Mouse (Mus musculus) hindbrain, embryonic 14.5 days (tissue): ENCODE measurements around the gene Cerkl. TPM values are rescaled to one million over a fixed set of nuclear protein-coding genes. Genes with fewer than 3 reads are reported as not detected.
A peak's percentile ranks its signal among the peaks of the same experiment; 100 is the strongest.

Experiments
- ATAC-seq: fragments of 200-750 bp; cut with Nextera tagmentation; 2 replicates; pipeline ENCODE4 v1.8.0; 2017; ENCODE audit warnings: moderate number of reproducible peaks, mild to moderate bottlenecking, moderate TSS enrichment, moderate library complexity; ENCODE audit not compliant: low FRiP score
- DNase-seq: peaks from one replicate; pipeline ENCODE4 v3.0.0-alpha.2; 2015; ENCODE audit warnings: low spot score
- H3K27ac ChIP-seq: fragments of 300-500 bp; sonication (generic); 2 replicates; pipeline ENCODE4 v1.5.1; 2014; ENCODE audit warnings: mild to moderate bottlenecking, moderate library complexity
- H3K27me3 ChIP-seq: fragments of 300-500 bp; sonication (generic); 2 replicates; pipeline ENCODE4 v1.6.1; 2014; ENCODE audit warnings: mild to moderate bottlenecking, low read length, mixed read lengths; ENCODE audit not compliant: control insufficient read depth, insufficient read depth
- H3K36me3 ChIP-seq: fragments of 300-500 bp; sonication (generic); replicated peaks from 2 replicates; pipeline ENCODE4 v1.6.1; 2014; ENCODE audit not compliant: control insufficient read depth, insufficient read depth
- H3K4me1 ChIP-seq: fragments of 300-500 bp; sonication (generic); replicated peaks from 2 replicates; pipeline ENCODE4 v1.6.1; 2014; ENCODE audit warnings: antibody characterized with exemption, low read length, mixed read lengths; ENCODE audit not compliant: control insufficient read depth, insufficient read depth
- H3K4me2 ChIP-seq: fragments of 300-500 bp; sonication (generic); replicated peaks from 2 replicates; pipeline ENCODE4 v1.6.1; 2014; ENCODE audit warnings: mild to moderate bottlenecking, moderate library complexity
- H3K4me3 ChIP-seq: fragments of 300-500 bp; sonication (generic); replicated peaks from 2 replicates; pipeline ENCODE4 v1.5.1; 2014; ENCODE audit warnings: mild to moderate bottlenecking, low read length
- H3K9ac ChIP-seq: fragments of 300-500 bp; sonication (generic); 2 replicates; pipeline ENCODE4 v1.6.1; 2014
- H3K9me3 ChIP-seq: fragments of 300-500 bp; sonication (generic); 2 replicates; pipeline ENCODE4 v1.6.1; 2016; ENCODE audit warnings: low read length; ENCODE audit not compliant: control insufficient read depth
- WGBS: fragments of 180-500 bp; shearing (Covaris S2); extraction: QIAGEN DNeasy Blood & Tissue Kit; methylation state at CpG from one replicate; pipeline ENCODE4 v1.1.7; 2014; 5-methylcytosine and 5-hydroxymethylcytosine counted together
- polyA plus RNA-seq: library from polyadenylated mRNA; unstranded; fragments of >200 nt; fragmentation: Nextera tagmentation; extraction: Ambion mirVana; gene quantifications from 2 replicates; pipeline ENCODE4 v1.2.1, GENCODE M21; 2014

Gene Cerkl
- polyA plus RNA-seq, 1 experiment from 2014 or later: 1.2 TPM

DNA sequence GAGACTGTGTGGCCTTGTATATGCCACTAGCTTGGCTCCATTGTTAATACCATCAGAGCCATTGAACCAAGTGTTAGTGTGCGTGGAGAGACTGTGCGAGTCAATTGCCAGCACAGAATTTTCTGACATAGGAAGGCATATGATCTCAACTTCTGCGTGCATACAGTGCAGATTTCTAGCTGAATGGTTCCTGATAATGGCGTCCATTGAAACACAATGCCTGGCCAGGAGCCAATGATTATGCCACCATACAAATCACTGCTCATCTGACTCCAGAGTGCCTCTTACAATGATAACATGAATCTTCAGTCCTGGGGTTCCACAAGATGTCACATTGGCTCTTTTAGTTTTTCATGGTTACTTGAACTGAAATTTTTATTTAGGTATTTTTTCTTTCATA, 7.2 kb downstream of the Cerkl start:
- ATAC-seq (no peak), DNase-seq (peak; percentile 60)
- H3K4me1 ChIP-seq: 0 out of 2 replicates have a peak, but pooled peaks cover 6% of the 10 kb centered on the region
- 0 out of 2 replicates have a peak, but pooled peaks cover 5% of the 10 kb centered on the region for H3K27me3 ChIP-seq
- peak overlapping the region; percentile 16; the same call in 1 of the 2 replicates for H3K27ac ChIP-seq
- H3K4me2 ChIP-seq: no peak overlapping the region
- H3K36me3 ChIP-seq: no peaks in the 10 kb centered on the region
- no peaks in the 10 kb centered on the region for H3K9me3 ChIP-seq
- H3K9ac ChIP-seq: no peak overlapping the region
- 50% methylated on average over 4 of the region's 4 CpGs for WGBS
- no peak overlapping the region for H3K4me3 ChIP-seq

DNA sequence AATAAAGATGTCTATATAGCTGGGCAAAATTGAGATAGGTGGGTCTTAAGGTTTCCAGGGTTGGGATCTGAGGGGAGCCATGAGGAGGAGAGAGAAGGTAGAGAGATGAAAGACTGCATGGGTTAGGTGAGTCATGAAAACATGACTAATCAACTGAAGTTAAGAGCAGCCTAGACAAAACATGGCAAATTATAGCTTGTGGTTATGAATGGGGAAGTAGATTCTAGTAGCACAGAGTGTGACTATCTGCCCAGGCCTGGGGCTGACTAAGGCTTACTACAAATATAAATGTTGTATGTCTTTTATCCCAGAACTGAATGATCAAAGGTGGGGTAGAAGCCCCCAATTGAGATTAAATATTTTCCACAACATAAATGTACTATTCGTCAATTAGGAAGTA, 9.4 kb downstream of the Cerkl start:
- ATAC-seq (no peak), DNase-seq (no peak)
- H3K36me3 ChIP-seq: no peaks in the 10 kb centered on the region
- H3K9ac ChIP-seq: no peak overlapping the region
- H3K27me3 ChIP-seq: no peaks in the 10 kb centered on the region
- H3K9me3 ChIP-seq: no peaks in the 10 kb centered on the region
- no peak overlapping the region for H3K27ac ChIP-seq
- WGBS: 74% methylated on average over 1 of the region's 1 CpGs
- H3K4me3 ChIP-seq: no peak overlapping the region
- H3K4me1 ChIP-seq: 0 out of 2 replicates have a peak, but pooled peaks cover 6% of the 10 kb centered on the region
- H3K4me2 ChIP-seq: no peak overlapping the region

- Histone ChIP-seq H3K9ac (no peak overlapping the region), H3K27me3 (no peaks in the 10 kb centered on the region), H3K4me3 (no peak overlapping the region), H3K36me3 (no peaks in the 10 kb centered on the region), H3K4me1 (no peaks in the 10 kb centered on the region), H3K9me3 (no peaks in the 10 kb centered on the region), H3K4me2 (no peak overlapping the region), H3K27ac (no peak overlapping the region)
- WGBS: 88% methylated on average over 3 of the region's 3 CpGs
- DNase-seq (no peak), ATAC-seq (no peak)
These were observed 12.5 kb downstream of the Cerkl start for GRCm38 (mm10) chr2:79443861-79444620.

DNA sequence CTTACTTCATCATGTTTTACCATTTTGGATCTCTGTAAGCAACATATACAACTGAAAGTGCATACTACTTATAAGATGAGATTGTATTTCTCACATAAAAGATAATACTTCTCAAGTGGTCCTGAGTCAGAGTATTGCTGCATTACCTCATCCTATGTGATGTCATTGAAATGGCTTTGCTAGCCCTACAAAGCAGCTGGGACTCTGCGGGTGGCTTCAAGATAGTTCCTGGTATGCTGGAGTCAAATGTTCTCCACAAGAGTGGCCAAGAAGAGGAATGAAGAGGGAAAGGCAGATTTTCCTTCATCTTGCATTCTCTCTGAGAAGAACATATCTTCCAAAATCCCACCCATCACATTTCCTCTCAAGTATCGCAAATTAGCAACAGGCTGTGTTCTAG, 13.2 kb downstream of the Cerkl start:
- ATAC-seq (no peak), DNase-seq (no peak)
- Histone ChIP-seq H3K27me3 (no peaks in the 10 kb centered on the region), H3K9me3 (no peaks in the 10 kb centered on the region), H3K4me2 (no peak overlapping the region), H3K9ac (no peak overlapping the region), H3K36me3 (no peaks in the 10 kb centered on the region), H3K4me1 (no peaks in the 10 kb centered on the region), H3K4me3 (no peak overlapping the region), H3K27ac (no peak overlapping the region)
- WGBS: 89% methylated on average over 2 of the region's 2 CpGs

DNA sequence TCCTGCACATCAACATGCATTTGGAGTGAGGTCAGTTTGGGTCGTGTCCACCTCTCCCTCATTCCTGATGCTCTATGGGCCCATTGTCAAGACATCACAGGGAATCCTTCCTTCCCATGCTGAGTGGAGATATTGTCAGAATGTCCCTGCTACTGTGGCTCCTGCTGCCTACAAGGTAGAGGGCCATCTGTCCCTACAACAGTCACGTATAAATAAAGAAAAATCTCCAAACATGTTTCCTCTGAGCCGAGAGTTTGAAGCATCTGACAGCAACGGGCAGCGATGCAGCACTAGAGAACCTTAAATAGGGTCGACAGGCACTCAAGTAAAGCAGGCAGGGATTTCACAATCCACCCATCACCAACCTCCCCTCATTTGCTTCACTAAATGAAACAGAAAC, 13.7 kb downstream of the Cerkl start:
- Histone ChIP-seq H3K4me1 (no peaks in the 10 kb centered on the region), H3K4me2 (no peak overlapping the region), H3K36me3 (no peaks in the 10 kb centered on the region), H3K9me3 (no peaks in the 10 kb centered on the region), H3K9ac (no peak overlapping the region), H3K4me3 (no peak overlapping the region), H3K27ac (no peak overlapping the region), H3K27me3 (no peaks in the 10 kb centered on the region)
- WGBS: 75% methylated on average over 6 of the region's 6 CpGs
- no peak for DNase-seq
- ATAC-seq: no peak

- H3K27ac ChIP-seq: no peak overlapping the region
- DNase-seq (no peak), ATAC-seq (no peak)
- no peak overlapping the region for H3K4me2 ChIP-seq
- H3K4me3 ChIP-seq: no peak overlapping the region
- H3K4me1 ChIP-seq: no peaks in the 10 kb centered on the region
- WGBS: 92% methylated on average over 2 of the region's 2 CpGs
- H3K27me3 ChIP-seq: no peaks in the 10 kb centered on the region
- H3K36me3 ChIP-seq: no peaks in the 10 kb centered on the region
- H3K9me3 ChIP-seq: no peaks in the 10 kb centered on the region
- no peak overlapping the region for H3K9ac ChIP-seq
These were observed 14.4 kb downstream of the Cerkl start for GRCm38 (mm10) chr2:79442227-79442626.

- no peak overlapping the region for H3K27ac ChIP-seq
- peaks cover 10% of the 10 kb centered on the region; the same call in 1 of the 2 replicates for H3K4me1 ChIP-seq
- no peak overlapping the region for H3K9ac ChIP-seq
- ATAC-seq: no peak
- H3K4me3 ChIP-seq: no peak overlapping the region
- H3K4me2 ChIP-seq: no peak overlapping the region
- H3K36me3 ChIP-seq: no peaks in the 10 kb centered on the region
- DNase-seq: no peak
- no peaks in the 10 kb centered on the region for H3K9me3 ChIP-seq
- peaks cover 23% of the 10 kb centered on the region; the same call in 1 of the 2 replicates for H3K27me3 ChIP-seq
These were observed 26.5 kb downstream of the Cerkl start for GRCm38 (mm10) chr2:79430061-79430460.

GRCm38 (mm10) chr2:79429650-79430049, 26.9 kb downstream of the Cerkl start:
- DNase-seq (no peak), ATAC-seq (no peak)
- Histone ChIP-seq H3K9ac (no peak overlapping the region), H3K4me2 (no peak overlapping the region), H3K4me3 (no peak overlapping the region), H3K27me3 (peaks cover 23% of the 10 kb centered on the region; the same call in 1 of the 2 replicates), H3K36me3 (no peaks in the 10 kb centered on the region), H3K4me1 (peaks cover 10% of the 10 kb centered on the region; the same call in 1 of the 2 replicates), H3K9me3 (no peaks in the 10 kb centered on the region), H3K27ac (no peak overlapping the region)
- under 1% methylated on average over 6 of the region's 6 CpGs for WGBS

- 11% methylated on average over 7 of the region's 7 CpGs for WGBS
- Histone ChIP-seq H3K9me3 (no peaks in the 10 kb centered on the region), H3K9ac (peak overlapping the region; percentile 10; the same call in 1 of the 2 replicates)
These were observed 27.5 kb downstream of the Cerkl start for GRCm38 (mm10) chr2:79429108-79429507.

More at GRCm38 (mm10) chr2:79429108-79429507, 27.5 kb downstream of the Cerkl start:
- no peak overlapping the region for H3K27ac ChIP-seq
- no peak for DNase-seq
- peak overlapping the region; percentile 71 for H3K4me2 ChIP-seq
- peaks cover 23% of the 10 kb centered on the region; the same call in 1 of the 2 replicates for H3K27me3 ChIP-seq
- ATAC-seq: no peak
- H3K4me3 ChIP-seq: peak overlapping the region; percentile 35; the same call in 1 of the 2 replicates
- H3K4me1 ChIP-seq: peaks cover 10% of the 10 kb centered on the region; the same call in 1 of the 2 replicates
- no peaks in the 10 kb centered on the region for H3K36me3 ChIP-seq
